Mouse (Mus musculus) hindbrain, embryonic 16.5 days (tissue): ENCODE measurements at regions not wholly inside any gene's neighbourhood (a gene's known extent, or its start where the extent isn't known, plus 50 kb on each side); places are given as distances from the start of the nearest gene placed in this dataset.

Experiments
- ATAC-seq: fragments of 200-750 bp; cut with Nextera tagmentation; 2 replicates; pipeline ENCODE4 v1.8.0; 2017; ENCODE audit warnings: moderate TSS enrichment, moderate library complexity
- H3K27ac ChIP-seq: fragments of 300-500 bp; sonication (generic); 2 replicates; pipeline ENCODE4 v1.5.1; 2014; ENCODE audit warnings: low read depth, mild to moderate bottlenecking, control low read depth, low read length, moderate library complexity
- H3K27me3 ChIP-seq: fragments of 300-500 bp; sonication (generic); replicated peaks from 2 replicates; pipeline ENCODE4 v1.6.1; 2014; ENCODE audit warnings: low read length; ENCODE audit not compliant: control insufficient read depth, insufficient read depth
- H3K36me3 ChIP-seq: fragments of 300-500 bp; sonication (generic); 2 replicates; pipeline ENCODE4 v1.6.1; 2014; ENCODE audit warnings: mild to moderate bottlenecking, low read length, moderate library complexity, mixed read lengths; ENCODE audit not compliant: control insufficient read depth, insufficient read depth
- H3K4me1 ChIP-seq: fragments of 300-500 bp; sonication (generic); 2 replicates; pipeline ENCODE4 v1.6.1; 2014; ENCODE audit warnings: low read depth, low read length; ENCODE audit not compliant: control insufficient read depth, insufficient read depth
- H3K4me2 ChIP-seq: fragments of 300-500 bp; sonication (generic); 2 replicates; pipeline ENCODE4 v1.6.1; 2014; ENCODE audit warnings: mild to moderate bottlenecking, low read length, control low read depth, moderate library complexity
- H3K4me3 ChIP-seq: fragments of 300-500 bp; sonication (generic); 2 replicates; pipeline ENCODE4 v1.5.1; 2014; ENCODE audit warnings: mild to moderate bottlenecking, low read length, control low read depth, moderate library complexity
- H3K9ac ChIP-seq: fragments of 300-500 bp; sonication (generic); 2 replicates; pipeline ENCODE4 v1.6.1; 2014; ENCODE audit warnings: low read depth, mild to moderate bottlenecking, control low read depth, low read length, moderate library complexity
- H3K9me3 ChIP-seq: fragments of 300-500 bp; sonication (generic); 2 replicates; pipeline ENCODE4 v1.6.1; 2014; ENCODE audit warnings: mild to moderate bottlenecking, low read length, moderate library complexity; ENCODE audit not compliant: control insufficient read depth
- WGBS: fragments of 180-500 bp; shearing (Covaris S2); extraction: QIAGEN DNeasy Blood & Tissue Kit; methylation state at CpG from one replicate; pipeline ENCODE4 v1.1.7; 2014; 5-methylcytosine and 5-hydroxymethylcytosine counted together

- no peak overlapping the region for H3K9ac ChIP-seq
- 8% methylated on average over 3 of the region's 3 CpGs for WGBS
- no peak overlapping the region for H3K4me3 ChIP-seq
- H3K27ac ChIP-seq = no peak overlapping the region
- no peaks in the 10 kb centered on the region for H3K9me3 ChIP-seq
- no peaks in the 10 kb centered on the region for H3K4me1 ChIP-seq
- ATAC-seq = no peak
- H3K36me3 ChIP-seq = no peaks in the 10 kb centered on the region
- no peaks in the 10 kb centered on the region for H3K27me3 ChIP-seq
- no peak overlapping the region for H3K4me2 ChIP-seq
Observed at GRCm38 (mm10) chr2:63503939-63504338, 319.9 kb upstream of the Kcnh7 start.

- no peak overlapping the region for H3K4me3 ChIP-seq
- no peaks in the 10 kb centered on the region for H3K9me3 ChIP-seq
- no peak overlapping the region for H3K4me2 ChIP-seq
- no peak for ATAC-seq
- H3K27ac ChIP-seq = no peak overlapping the region
- no peaks in the 10 kb centered on the region for H3K4me1 ChIP-seq
- no peaks in the 10 kb centered on the region for H3K27me3 ChIP-seq
- no peaks in the 10 kb centered on the region for H3K36me3 ChIP-seq
- WGBS = 73% methylated on average over 5 of the region's 5 CpGs
- H3K9ac ChIP-seq = no peak overlapping the region
Observed at GRCm38 (mm10) chr2:63476411-63476810, 292.3 kb upstream of the Kcnh7 start.

GRCm38 (mm10) chr2:63475255-63475654 is 291.2 kb upstream of the Kcnh7 start:
- Histone ChIP-seq H3K9ac (no peak overlapping the region), H3K4me2 (no peak overlapping the region), H3K9me3 (no peaks in the 10 kb centered on the region), H3K36me3 (no peaks in the 10 kb centered on the region), H3K4me1 (no peaks in the 10 kb centered on the region), H3K27ac (no peak overlapping the region), H3K4me3 (no peak overlapping the region), H3K27me3 (no peaks in the 10 kb centered on the region)
- ATAC-seq = no peak

- H3K27ac ChIP-seq = no peak overlapping the region
- H3K9me3 ChIP-seq = no peaks in the 10 kb centered on the region
- H3K27me3 ChIP-seq = no peaks in the 10 kb centered on the region
- peak; percentile 85; the same call in 1 of the 2 replicates for ATAC-seq
- no peak overlapping the region for H3K4me3 ChIP-seq
- no peaks in the 10 kb centered on the region for H3K4me1 ChIP-seq
- H3K36me3 ChIP-seq = no peaks in the 10 kb centered on the region
- WGBS = 17% methylated on average over 2 of the region's 2 CpGs
- H3K9ac ChIP-seq = no peak overlapping the region
- H3K4me2 ChIP-seq = no peak overlapping the region
Observed at GRCm38 (mm10) chr2:63473699-63474098, 289.6 kb upstream of the Kcnh7 start.

- no peak for ATAC-seq
- no peaks in the 10 kb centered on the region for H3K27me3 ChIP-seq
- no peak overlapping the region for H3K9ac ChIP-seq
- H3K9me3 ChIP-seq = no peaks in the 10 kb centered on the region
- H3K27ac ChIP-seq = no peak overlapping the region
- 67% methylated on average over 2 of the region's 2 CpGs for WGBS
- no peak overlapping the region for H3K4me3 ChIP-seq
- no peak overlapping the region for H3K4me2 ChIP-seq
- no peaks in the 10 kb centered on the region for H3K4me1 ChIP-seq
- H3K36me3 ChIP-seq = no peaks in the 10 kb centered on the region
Observed at GRCm38 (mm10) chr2:63472248-63472647, 288.2 kb upstream of the Kcnh7 start.

GRCm38 (mm10) chr2:63459112-63459511 is 275.0 kb upstream of the Kcnh7 start:
- no peaks in the 10 kb centered on the region for H3K27me3 ChIP-seq
- H3K36me3 ChIP-seq = no peaks in the 10 kb centered on the region
- 84% methylated on average over 2 of the region's 2 CpGs for WGBS
- no peak overlapping the region for H3K4me2 ChIP-seq
- H3K4me1 ChIP-seq = no peaks in the 10 kb centered on the region
- no peak overlapping the region for H3K9ac ChIP-seq
- H3K4me3 ChIP-seq = no peak overlapping the region
- H3K9me3 ChIP-seq = no peaks in the 10 kb centered on the region
- no peak for ATAC-seq
- H3K27ac ChIP-seq = no peak overlapping the region

- peak; percentile 85 for ATAC-seq
- H3K4me3 ChIP-seq = no peak overlapping the region
- no peaks in the 10 kb centered on the region for H3K36me3 ChIP-seq
Observed at GRCm38 (mm10) chr2:63454263-63455011, 270.4 kb upstream of the Kcnh7 start.

GRCm38 (mm10) chr2:63452891-63453290 is 268.8 kb upstream of the Kcnh7 start:
- Histone ChIP-seq H3K4me1 (no peaks in the 10 kb centered on the region), H3K9ac (no peak overlapping the region), H3K36me3 (no peaks in the 10 kb centered on the region), H3K9me3 (no peaks in the 10 kb centered on the region), H3K27me3 (no peaks in the 10 kb centered on the region), H3K4me2 (no peak overlapping the region), H3K27ac (no peak overlapping the region), H3K4me3 (no peak overlapping the region)
- WGBS = 63% methylated on average over 1 of the region's 1 CpGs
- ATAC-seq = no peak

More at GRCm38 (mm10) chr2:63454263-63455011, 270.4 kb upstream of the Kcnh7 start:
- Histone ChIP-seq H3K9me3 (no peaks in the 10 kb centered on the region), H3K27ac (no peak overlapping the region), H3K4me2 (no peak overlapping the region), H3K9ac (no peak overlapping the region), H3K27me3 (no peaks in the 10 kb centered on the region), H3K4me1 (no peaks in the 10 kb centered on the region)
- 53% methylated on average over 10 of the region's 10 CpGs for WGBS

- H3K9ac ChIP-seq = no peak overlapping the region
- H3K36me3 ChIP-seq = no peaks in the 10 kb centered on the region
- H3K4me1 ChIP-seq = no peaks in the 10 kb centered on the region
- 67% methylated on average over 1 of the region's 1 CpGs for WGBS
- H3K4me3 ChIP-seq = no peak overlapping the region
- no peak overlapping the region for H3K27ac ChIP-seq
- H3K4me2 ChIP-seq = no peak overlapping the region
- H3K9me3 ChIP-seq = no peaks in the 10 kb centered on the region
- no peaks in the 10 kb centered on the region for H3K27me3 ChIP-seq
- ATAC-seq = peak; percentile 48; the same call in 1 of the 2 replicates
Observed at GRCm38 (mm10) chr2:63452164-63452563, 268.1 kb upstream of the Kcnh7 start.
